Mouse (Mus musculus) olfactory bulb, adult 2 months (tissue): Measurements from ENCODE around the gene Vta1.

ENCODE experiments used
- CTCF ChIP-seq: fragments of 200-500 bp; IDR thresholded peaks from 2 replicates; pipeline ENCODE4 v1.5.1; 2012; ENCODE audit warnings: low read depth, mild to moderate bottlenecking, low read length, moderate library complexity; ENCODE audit not compliant: insufficient read depth
- POLR2A ChIP-seq: fragments of 200-500 bp; IDR thresholded peaks from 2 replicates; pipeline ENCODE4 v1.6.1; 2012; ENCODE audit warnings: mild to moderate bottlenecking, low read depth, low read length, moderate library complexity; ENCODE audit not compliant: insufficient read depth

- no peak for TF ChIP-seq POLR2A
- no peak for TF ChIP-seq CTCF
These were observed 16.4 kb downstream of the Vta1 start for GRCm38 (mm10) chr10:14688785-14689442.
